Mouse (Mus musculus): Measurements from ENCODE around the gene Tspan18. TPM values are rescaled to one million over a fixed set of nuclear protein-coding genes. Genes with fewer than 3 reads are reported as not detected.
A peak's percentile ranks its signal among the peaks of the same experiment; 100 is the strongest.

The Tspan18 gene
- total RNA-seq, 2 experiments from 2014 or later = 37.1 to 40.1 TPM

DNA sequence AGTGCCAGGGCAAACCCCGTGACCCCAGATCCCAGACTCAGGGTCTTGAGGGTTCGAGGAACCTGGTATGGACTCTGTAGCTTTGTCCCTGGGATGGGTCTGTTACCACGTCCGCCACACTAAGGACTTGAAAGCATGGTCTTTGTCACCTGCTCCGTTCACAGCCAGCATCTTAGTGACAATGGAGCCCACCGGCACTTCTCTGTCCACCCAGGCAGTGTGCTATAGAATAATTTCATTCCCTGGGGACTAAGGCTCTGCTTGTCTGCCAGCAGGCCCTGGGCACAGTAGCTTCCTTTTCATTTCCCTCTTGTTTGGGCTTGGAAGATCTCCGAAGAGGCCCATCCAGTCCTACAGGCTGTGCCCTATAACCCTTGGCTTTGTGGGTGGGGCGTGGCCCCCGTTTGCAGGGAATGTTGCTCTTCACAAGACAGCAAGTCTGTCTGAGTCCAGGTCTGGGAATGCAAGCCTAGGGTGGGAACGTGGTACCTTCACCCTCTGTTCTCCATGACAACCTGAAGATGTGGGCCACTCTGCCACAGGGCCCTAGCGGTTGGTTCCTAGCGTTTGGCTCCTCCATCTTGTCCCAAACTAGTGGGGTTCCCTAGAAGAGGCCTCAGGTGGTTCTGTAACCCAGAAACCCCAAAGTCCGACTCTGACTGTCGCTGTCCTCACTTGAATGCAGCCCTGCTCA is 142.7 kb downstream of the Tspan18 start:
- no peak for DNase-seq (ENCODE audit: extremely low spot score in 1 of 2, low spot score in 1 of 2)

DNA sequence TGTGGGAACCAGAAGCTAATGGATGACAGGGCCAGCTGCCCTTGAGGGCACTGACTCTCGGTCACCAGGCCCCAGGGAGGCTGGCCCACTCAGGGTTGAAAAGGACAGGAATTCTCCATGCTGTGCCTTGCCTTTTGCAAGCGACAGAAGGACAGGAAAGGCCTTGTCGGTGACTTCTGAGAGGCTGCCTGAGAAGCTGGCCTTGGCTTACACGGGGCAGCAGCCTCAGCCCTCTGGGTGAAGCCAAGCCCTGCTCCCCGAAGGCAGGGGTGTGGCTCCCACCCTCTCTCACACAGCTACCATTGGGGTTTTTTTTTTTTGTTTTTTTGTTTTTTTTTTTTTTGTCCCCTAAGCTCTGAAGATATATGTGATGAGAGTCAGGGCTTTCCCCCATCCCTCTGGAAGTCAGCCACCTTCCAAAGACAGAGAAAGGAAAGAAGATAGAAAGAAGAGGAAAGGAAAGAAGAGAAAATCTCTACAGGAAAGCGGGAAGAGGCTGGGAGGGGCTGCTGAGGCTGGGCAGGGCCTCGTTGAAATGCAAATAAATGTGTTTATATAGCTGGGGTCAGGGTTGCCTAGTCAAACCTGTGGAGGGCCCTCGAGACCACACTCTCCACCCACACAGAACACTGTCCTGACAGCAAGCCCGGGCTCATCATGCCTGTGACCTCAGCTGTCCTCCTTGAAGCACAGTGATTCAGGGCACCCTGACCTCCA is 143.4 kb downstream of the Tspan18 start:
- DNase-seq (ENCODE audit: extremely low spot score in 1 of 2, low spot score in 1 of 2) = no peak

DNA sequence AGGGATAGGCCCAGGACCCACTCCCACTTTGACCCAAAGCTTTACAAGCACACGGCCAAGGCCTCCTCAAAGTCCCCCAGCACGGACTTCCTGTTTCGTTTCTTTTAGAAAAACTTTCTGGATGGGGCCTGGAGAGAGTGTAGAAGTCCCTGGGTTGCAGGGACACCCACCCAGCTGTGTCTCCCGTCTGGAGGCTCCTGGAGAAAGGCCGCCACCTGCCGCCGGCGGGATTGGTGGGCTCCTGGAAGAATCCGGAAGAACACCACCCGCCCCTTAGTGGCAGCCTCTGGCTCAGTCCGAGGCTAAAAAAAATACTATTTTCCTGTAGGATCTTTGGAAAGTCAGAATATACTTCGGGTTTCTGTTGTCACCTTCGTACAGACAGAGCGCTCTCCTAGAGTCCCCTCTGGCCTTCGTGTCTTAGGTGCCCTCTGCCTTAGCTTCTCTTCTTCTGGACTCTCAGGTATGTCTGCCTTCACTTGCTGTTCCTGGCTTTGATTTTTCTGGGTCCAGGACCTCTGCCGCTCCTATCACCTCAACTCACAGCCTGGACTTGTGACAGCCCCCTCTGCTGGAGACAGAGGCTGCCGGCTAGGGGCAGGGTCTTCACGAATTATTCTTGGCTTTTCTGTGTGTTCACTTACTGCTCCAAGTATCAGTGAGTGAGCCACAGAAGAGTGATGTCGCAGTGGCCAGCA is 145.4 kb downstream of the Tspan18 start:
- no peak for DNase-seq (ENCODE audit: extremely low spot score in 1 of 2, low spot score in 1 of 2)

DNA sequence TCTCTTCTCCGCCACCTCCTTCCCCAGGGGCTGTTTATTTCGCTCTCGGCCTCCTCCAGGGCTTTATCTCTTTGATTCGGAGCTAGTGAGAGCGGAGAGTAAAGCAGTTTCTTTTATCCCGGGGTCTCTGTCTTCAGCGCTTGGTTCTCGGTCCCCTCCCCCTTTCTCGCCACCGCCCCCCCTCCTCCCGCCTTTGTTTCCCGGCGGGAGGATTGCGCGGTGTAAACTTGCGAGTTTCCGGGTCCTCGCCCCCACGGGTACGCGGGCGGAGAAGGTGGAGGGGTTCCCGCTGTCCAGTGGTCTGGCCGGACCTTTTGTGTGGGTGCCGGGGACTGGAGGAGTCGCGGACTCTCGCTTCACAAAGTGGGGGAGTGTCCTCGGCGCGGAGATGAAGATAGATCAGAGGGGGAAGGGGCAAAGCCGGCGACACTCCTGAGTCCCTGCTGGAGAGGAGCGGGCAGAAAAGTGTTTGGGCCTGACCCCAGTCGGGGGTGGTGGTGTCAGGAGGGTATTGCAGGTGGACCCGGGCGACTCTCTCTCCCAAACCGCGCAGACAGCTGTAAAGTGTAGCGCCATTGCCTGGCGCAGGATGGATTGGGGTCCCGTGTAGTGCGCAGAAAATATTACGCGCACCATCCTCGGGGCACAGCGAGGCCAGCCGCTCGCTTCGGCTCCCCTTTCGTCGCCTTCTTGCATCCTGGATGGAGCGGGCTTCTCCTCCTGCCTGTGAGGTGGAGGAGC is 146.1 kb downstream of the Tspan18 start:
- no peak for DNase-seq (ENCODE audit: extremely low spot score in 1 of 2, low spot score in 1 of 2)

DNA sequence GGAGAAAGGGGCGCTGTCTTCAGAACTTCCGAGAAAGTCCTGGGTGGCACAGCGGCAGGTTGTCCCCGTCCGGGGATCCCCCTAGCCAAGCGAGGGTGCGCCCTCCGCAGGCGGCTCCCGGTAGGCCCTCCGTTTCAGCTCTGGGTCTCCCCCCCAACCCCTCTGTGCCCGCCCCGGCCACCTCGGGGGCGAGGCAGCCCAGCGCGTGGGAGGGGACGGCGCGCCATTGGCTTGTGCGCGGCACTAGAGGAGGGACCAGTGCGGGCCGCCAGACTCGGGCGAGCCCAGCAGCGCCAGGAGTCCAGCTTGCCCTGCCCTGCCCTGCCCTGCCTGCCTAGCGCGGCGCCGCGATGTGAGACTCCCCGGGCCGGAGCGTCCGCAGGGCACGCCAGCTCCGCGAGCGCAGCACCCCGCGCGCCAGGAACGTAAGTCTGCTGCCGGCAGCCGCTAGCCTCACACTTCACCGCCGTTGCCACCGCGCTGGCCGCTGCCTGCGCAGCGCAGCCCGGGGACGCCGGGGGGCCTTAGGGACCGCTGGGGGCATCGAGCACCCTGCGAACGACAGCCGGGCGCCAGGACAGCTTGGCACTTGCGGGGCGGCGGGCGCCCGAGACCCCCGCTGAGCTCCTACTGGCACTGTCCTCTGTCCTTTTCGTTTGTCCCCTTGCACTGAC is 146.8 kb downstream of the Tspan18 start, which contains the start of gene Trp53i11:
Trp53i11 (plus strand) TSS at position 226 of the 674 bp plus-strand sequence.
- peak; percentile 62 to 73 for DNase-seq (ENCODE audit: extremely low spot score in 1 of 2, low spot score in 1 of 2)

DNA sequence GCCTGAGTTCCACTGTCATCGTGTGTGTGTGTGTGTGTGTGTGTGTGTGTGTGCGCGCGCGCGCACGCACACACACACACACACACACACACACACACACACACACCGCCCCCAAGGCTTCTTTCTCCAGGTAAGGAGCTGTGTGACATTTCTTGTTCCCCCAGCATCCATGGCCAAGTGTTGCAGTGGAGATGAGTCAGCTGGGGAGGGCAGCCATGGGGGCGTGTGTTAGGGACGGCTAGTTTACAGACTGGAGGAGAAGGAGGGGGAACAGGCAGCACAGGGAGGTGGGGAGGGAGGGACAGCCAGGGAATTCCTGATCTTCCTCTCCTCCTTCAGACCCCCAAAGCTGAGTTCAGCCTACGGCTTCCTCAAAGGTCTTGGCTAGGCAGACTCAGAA is 151.4 kb downstream of the Tspan18 start:
- no peak for DNase-seq (ENCODE audit: extremely low spot score in 1 of 2, low spot score in 1 of 2)

DNA sequence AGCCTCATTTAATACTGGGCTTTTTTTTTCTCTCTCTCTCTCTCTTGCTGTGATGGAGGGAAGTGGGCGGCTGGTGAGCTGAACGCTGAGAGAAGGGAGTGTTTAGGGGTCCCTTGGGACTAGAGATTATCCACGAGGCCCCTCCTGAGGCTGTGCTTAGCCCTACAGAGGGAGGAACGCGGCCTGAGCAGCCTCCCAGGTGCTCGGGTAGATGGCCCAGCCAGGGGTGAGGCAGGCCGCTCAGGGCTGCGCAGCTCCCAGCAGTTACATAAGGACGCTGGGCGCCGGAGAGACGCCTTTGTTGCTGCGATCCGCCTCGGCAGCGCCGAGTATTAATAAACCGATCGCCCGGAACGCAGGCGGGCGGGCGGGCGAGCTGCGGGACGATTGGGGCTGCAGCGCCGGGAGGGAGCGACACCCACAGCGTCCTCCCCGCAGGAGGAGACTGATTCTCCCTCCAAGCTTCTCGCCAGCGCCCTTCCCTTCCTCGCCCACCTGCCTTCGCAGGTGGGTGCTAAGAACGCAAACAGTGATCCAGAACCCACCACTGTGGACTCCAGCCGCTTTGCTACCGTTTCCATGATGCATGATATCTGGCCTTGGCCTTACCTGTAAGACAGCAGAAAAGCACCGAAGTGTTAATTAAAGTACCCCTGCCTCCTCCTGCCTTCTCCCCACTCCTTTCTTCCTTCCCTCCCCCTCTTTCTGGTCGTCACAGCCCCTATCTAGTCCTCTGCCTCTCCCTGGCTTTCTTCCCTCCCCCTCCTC is 154.0 kb downstream of the Tspan18 start:
- peak; percentile 53 to 67 for DNase-seq (ENCODE audit: extremely low spot score in 1 of 2, low spot score in 1 of 2)

DNA sequence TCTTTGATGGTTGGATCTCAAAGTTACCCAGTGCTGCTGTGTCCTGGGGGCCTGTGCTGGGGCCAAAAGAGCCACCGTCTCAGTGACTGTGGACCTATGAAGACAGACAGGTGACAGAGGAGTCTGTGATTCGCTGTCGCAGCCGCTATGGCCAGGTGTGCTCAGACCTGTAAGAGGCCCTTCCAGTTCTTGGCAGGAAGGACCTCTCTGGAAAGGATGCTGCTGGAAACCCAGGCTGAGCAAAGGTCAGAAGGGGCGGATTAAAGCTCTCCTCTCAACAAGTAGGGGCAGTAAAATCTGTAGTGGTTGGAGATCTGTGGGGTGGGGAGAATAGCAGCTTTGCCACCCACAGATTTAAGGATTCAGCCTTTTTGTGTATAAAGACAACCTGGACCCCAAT is 154.7 kb downstream of the Tspan18 start:
- DNase-seq (ENCODE audit: extremely low spot score in 1 of 2, low spot score in 1 of 2) = no peak

DNA sequence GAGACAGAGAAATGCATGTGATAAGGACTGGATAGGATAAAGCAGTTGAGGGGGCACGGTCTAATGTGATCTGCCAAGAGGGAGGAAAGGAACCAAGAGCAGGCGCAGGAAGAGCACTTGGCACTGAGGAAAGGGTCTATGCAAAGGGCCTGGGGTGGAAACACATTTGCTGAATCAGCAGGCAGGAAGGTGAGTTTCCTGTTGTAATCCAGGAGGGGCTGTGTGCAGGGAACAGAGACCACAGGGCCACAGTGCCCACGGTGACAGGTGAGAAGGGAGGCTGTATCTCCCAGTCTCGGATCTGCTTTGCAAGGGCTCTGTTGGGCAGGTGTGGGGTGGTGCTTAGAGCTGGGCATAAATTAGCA is 156.0 kb downstream of the Tspan18 start:
- DNase-seq (ENCODE audit: extremely low spot score in 1 of 2, low spot score in 1 of 2) = no peak

DNA sequence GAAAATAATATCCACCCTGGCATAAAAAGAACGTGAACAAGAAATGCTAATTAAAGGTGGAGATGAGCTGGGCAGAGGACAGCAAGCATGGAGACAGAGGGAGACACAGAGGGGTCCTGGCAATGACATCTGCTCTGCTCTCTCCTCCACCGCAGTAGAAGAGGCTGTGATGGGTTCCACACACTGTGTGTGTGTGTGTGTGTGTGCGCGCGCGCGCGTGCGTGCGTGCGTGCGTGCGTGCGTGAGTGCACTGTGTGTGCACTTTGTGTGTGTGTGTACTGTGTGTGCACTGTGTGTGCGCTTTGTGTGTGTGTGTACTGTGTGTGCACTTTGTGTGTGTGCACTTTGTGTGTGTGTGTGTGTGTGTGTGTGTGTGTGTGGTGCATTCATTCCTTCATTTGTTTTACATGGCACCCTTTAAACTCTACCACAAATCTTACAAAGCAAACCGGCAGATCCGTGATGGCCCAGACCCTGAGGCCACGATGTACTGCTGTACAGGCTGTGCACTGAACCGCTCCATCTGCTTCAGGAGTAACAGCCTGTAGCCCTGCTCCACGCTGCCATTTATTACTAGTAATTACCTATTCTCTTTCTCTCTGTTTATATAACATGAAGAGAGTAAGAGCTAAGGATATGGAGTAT is 156.5 kb downstream of the Tspan18 start:
- no peak for DNase-seq (ENCODE audit: extremely low spot score in 1 of 2, low spot score in 1 of 2)

DNA sequence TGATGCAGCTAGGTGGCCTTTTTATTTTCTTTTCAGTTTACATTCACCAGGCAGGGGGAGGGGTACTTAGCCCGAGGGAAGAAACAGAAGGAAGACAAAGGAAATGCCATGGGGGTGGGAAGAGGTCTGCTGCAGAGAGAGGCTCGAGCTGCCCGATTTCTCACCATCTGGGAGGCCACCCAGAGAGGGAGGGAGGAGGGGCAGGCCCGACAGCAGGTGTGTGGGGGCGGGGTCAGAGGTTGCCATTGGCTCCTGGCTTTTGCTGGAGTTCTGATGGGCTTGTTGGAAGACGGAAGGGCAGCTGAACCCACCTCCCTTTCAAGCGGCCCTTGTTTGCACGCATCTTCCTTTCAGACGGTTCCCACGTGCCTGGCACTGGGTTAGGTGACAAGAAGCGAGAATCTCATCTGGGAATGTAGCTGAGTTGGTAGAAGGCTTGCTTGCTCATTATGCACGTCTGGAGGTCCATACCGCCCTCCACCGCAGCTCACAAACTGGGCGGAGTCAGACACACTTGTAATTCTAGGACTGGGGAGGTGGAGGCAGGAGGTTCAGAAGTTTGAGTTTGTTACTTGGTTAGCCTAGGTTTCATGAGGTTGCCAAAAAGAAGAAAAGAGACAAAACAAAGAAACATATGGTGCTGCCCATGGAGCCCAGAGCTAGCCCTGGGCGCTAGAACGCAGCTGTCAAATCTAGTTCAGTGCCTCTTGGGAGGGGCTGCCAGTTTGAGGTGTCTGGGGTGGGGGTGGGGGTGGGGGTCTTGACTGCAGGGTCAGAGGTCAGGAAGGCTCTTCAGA is 157.2 kb downstream of the Tspan18 start:
- DNase-seq (ENCODE audit: extremely low spot score in 1 of 2, low spot score in 1 of 2) = no peak

DNA sequence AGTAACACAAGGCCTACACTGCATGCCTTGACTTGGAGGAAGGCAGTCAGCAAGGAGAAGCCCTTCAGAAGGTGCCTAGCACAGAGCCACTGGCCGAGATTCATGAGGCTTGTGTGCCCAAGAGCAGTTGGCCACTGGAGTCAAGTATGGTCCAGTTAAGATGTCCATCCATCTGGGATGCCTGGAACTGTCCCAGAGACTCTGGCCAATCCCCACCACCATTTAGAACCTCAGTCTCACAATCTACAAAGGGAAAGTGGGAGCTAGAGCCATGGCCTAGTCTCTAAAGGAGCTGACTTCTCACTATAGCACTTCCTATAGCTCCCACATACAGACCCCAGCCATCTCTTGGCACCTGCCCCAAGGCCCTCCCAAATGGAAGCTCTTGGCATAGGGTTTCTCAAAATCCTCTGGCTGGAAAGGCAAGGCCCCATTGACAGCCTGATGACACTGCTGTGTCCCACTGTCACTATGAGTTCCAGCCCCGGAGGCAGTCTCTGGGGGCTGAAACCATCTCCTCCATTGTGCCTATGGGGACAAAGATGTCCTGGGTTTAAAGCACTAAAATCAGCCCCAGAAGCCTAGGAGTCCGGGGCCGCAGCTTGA is 158.0 kb downstream of the Tspan18 start:
- no peak for DNase-seq (ENCODE audit: extremely low spot score in 1 of 2, low spot score in 1 of 2)

DNA sequence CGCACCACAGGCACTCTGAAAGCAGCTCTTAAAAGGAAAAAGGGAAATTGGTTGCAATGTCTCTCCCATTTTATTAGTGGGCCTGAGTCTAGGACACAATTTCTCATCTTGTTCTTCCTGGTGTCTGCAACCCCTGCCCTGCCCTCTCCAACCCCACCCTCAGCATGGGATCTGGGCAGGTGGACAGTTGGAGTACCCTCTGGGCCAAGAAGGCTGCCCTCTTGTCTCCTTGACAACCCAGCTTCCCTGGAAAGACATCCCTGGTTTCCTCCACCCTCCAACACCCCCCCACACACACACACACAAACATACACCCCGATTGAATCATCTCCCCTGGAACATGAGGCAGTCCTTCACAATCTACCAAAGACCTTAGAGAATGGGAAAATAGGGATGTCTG is 158.6 kb downstream of the Tspan18 start:
- no peak for DNase-seq (ENCODE audit: extremely low spot score in 1 of 2, low spot score in 1 of 2)

DNA sequence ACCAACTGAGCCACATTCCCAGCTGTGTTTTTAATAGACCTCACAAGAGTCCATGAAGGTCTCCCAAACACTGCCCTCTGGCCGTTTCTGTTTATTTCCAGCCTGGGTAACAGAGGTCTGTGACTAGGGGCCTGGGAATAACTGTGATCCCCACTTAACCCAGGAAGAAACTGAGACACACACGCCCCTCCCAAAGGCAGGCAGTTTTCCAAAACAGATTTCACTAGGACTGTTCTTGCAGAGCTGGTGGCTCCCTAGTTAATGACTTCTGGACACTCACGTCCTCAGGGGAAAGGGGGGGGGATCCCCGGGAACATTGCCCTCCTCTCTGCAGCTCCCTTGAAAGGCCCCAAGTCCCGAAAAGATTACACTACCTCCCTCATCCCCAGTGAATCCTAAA is 159.0 kb downstream of the Tspan18 start:
- no peak for DNase-seq (ENCODE audit: extremely low spot score in 1 of 2, low spot score in 1 of 2)

DNA sequence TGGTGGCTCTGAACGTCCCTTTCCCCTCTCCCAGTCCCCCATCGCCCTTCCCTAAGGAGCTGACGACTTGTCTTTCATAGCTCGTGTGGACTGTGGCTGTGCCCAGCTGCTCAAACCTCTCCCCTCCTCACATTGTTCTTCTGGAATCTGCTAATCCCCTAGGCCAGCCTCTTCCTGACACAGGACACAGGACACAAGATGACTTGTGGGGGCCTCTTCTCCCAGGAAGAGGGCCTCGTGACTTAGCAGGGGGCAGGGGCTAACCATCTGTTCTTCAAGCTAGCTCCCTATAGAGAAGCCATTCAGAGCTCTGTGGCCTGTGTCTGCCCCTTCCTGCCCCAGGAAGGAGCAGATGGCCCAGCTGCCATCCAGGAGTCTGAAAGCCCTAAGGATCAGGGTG is 160.1 kb downstream of the Tspan18 start:
- DNase-seq (ENCODE audit: extremely low spot score in 1 of 2, low spot score in 1 of 2) = no peak

DNA sequence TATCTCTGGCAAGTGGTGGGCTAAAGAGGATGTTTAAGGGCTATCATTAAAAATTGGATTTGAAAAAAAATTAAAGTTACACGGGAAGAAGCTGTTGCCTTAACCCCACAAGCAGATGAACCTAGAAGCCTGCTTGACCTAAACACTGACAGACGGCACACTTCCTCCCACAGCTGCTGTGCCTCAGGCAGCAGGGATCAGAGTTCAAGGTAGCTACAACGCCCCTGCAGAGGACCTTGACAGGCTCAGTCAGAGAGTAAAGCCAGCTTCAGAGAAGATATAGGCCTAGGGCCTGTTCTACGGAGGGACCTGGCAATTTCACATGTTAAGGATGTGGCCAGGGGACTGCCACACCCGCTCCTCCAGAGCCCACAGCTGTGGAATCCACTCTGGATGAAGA is 161.8 kb downstream of the Tspan18 start:
- DNase-seq (ENCODE audit: extremely low spot score in 1 of 2, low spot score in 1 of 2) = no peak

DNA sequence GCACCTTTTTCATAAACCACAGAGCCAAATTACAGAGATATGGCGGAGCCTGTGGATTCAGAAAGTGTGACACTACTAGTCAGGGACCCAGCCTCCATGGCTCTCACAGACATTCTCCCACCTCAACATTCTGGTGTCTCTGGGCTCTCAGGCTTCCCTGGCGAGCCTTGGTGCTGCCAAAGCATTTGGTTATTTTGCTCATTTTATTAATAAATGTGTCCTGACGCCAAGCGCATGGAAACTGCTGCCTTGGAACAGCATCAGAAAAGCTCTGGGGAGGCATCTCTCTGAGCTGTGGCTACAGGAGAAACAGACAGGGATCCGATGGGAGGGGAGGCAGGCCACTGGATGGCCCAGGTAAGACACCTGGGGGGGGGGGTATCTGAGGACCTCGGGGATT is 162.4 kb downstream of the Tspan18 start:
- DNase-seq (ENCODE audit: extremely low spot score in 1 of 2, low spot score in 1 of 2) = no peak

DNA sequence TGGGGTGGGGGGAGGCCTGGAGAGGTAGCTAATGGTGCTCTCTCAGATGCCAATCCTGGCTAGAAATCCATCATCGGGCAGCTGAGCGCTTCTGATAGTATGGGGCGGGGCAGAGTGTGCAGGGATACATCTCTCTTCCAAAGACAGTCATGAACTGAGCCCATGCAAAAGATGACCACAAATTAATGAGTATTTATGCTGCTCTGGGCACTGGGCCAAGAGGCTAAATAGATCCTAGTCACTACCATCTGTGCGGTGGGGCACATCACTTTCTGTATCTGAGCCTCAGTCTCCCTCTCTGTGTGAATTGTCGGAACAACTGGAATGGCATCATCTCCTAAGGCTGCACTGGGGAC is 163.5 kb downstream of the Tspan18 start:
- no peak for DNase-seq (ENCODE audit: extremely low spot score in 1 of 2, low spot score in 1 of 2)
